Mouse (Mus musculus) forebrain, embryonic 16.5 days (tissue): ENCODE measurements at regions not wholly inside any gene's neighbourhood (a gene's known extent, or its start where the extent isn't known, plus 50 kb on each side); places are given as distances from the start of the nearest gene placed in this dataset.

Experiments used
- ATAC-seq: fragments of 200-750 bp; cut with Nextera tagmentation; 2 replicates; pipeline ENCODE4 v1.8.0; 2017; ENCODE audit warnings: mild to moderate bottlenecking, moderate library complexity
- H3K27ac ChIP-seq: fragments of 300-500 bp; sonication (generic); 2 replicates; pipeline ENCODE4 v1.5.1; 2014; ENCODE audit warnings: low read length, control low read depth
- H3K27me3 ChIP-seq: fragments of 300-500 bp; sonication (generic); replicated peaks from 2 replicates; pipeline ENCODE4 v1.6.1; 2014; ENCODE audit warnings: low read length; ENCODE audit not compliant: control insufficient read depth, insufficient read depth
- H3K36me3 ChIP-seq: fragments of 300-500 bp; sonication (generic); 2 replicates; pipeline ENCODE4 v1.6.1; 2014; ENCODE audit not compliant: control insufficient read depth, insufficient read depth
- H3K4me1 ChIP-seq: fragments of 300-500 bp; sonication (generic); replicated peaks from 2 replicates; pipeline ENCODE4 v1.6.1; 2014; ENCODE audit warnings: low read length; ENCODE audit not compliant: control insufficient read depth, insufficient read depth
- H3K4me2 ChIP-seq: fragments of 300-500 bp; sonication (generic); 2 replicates; pipeline ENCODE4 v1.6.1; 2014; ENCODE audit warnings: mild to moderate bottlenecking, low read length, control low read depth
- H3K4me3 ChIP-seq: fragments of 300-500 bp; sonication (generic); replicated peaks from 2 replicates; pipeline ENCODE4 v1.5.1; 2014; ENCODE audit warnings: mild to moderate bottlenecking, low read length, control low read depth
- H3K9ac ChIP-seq: fragments of 300-500 bp; sonication (generic); replicated peaks from 2 replicates; pipeline ENCODE4 v1.6.1; 2014; ENCODE audit warnings: low read depth, low read length, control low read depth
- H3K9me3 ChIP-seq: fragments of 300-500 bp; sonication (generic); 2 replicates; pipeline ENCODE4 v1.6.1; 2016; ENCODE audit warnings: low read length; ENCODE audit not compliant: control insufficient read depth
- WGBS: fragments of 180-500 bp; shearing (Covaris S2); extraction: QIAGEN DNeasy Blood & Tissue Kit; methylation state at CpG from one replicate; pipeline ENCODE4 v1.1.7; 2014; 5-methylcytosine and 5-hydroxymethylcytosine counted together

DNA sequence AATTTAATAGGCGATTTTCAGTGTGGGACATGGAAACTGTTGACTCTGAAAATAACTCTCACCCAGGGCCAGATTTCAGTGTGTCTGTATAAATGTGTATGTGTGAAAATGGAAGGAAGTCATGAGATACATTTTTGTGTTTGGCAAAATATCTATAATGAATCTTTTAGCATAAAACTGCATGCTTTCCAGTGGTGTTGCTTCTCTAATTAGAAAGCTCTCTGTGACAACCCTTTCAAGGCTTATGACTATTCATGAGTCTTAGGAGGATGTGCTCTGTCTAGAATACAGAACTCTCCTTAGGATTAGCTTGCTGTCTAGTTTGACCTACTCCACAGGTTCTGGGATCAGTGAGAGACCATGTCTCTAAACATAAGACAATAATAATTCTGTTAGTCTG is 474.2 kb downstream of the 1810013L24Rik start:
- WGBS: 86% methylated on average over 1 of the region's 1 CpGs
- no peaks in the 10 kb centered on the region for H3K9me3 ChIP-seq
- no peaks in the 10 kb centered on the region for H3K27me3 ChIP-seq
- H3K9ac ChIP-seq: no peak overlapping the region
- H3K4me1 ChIP-seq: no peaks in the 10 kb centered on the region
- H3K36me3 ChIP-seq: no peaks in the 10 kb centered on the region
- H3K27ac ChIP-seq: no peak overlapping the region
- H3K4me3 ChIP-seq: no peak overlapping the region
- ATAC-seq: no peak
- no peak overlapping the region for H3K4me2 ChIP-seq

DNA sequence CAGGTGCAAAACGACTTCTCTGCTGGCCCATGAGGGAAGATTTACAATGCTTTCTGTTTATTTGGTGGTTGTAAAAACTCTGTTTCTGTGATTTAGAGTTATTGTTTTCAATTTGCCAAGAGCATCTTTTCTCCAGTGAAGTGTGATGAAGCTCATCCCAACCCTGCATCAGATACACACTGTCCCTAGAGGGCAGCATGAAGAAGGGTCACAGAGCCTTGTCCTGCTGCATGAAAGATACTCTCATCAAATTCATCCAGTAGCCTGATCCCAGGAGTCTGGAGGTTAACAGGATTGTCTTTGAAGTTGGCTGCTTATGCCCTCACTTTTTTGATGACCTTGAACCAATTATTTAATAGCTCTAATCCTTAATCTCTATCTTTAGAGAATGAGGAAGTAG is 480.8 kb downstream of the 1810013L24Rik start:
- Histone ChIP-seq H3K4me2 (no peak overlapping the region), H3K4me3 (no peak overlapping the region), H3K27me3 (no peaks in the 10 kb centered on the region), H3K9ac (no peak overlapping the region), H3K9me3 (no peaks in the 10 kb centered on the region), H3K27ac (no peak overlapping the region), H3K36me3 (no peaks in the 10 kb centered on the region), H3K4me1 (no peaks in the 10 kb centered on the region)
- WGBS: 28% methylated on average over 1 of the region's 1 CpGs
- ATAC-seq: no peak

DNA sequence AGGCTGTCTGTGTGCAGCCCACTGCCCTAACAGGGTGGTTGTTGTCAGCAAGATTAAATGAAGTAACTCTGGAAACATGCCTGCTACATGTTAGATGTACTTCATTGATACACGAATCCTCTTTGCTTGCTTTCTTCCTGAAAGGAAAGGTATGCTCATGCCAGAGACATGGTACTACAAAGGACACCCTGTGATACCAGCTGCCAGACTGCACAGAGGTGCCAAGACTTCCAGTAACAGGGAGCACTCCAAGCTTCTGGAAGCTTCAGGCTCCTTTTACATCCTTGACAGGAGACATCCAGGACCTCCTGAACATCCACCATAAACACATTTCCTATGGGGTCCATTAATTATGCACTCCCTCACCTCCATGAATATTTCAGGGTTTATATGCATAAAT is 505.7 kb downstream of the 1810013L24Rik start:
- no peaks in the 10 kb centered on the region for H3K27me3 ChIP-seq
- peaks cover 5% of the 10 kb centered on the region; the same call in 1 of the 2 replicates for H3K4me1 ChIP-seq
- no peaks in the 10 kb centered on the region for H3K9me3 ChIP-seq
- H3K36me3 ChIP-seq: no peaks in the 10 kb centered on the region
- WGBS: 48% methylated on average over 1 of the region's 1 CpGs
- no peak overlapping the region for H3K27ac ChIP-seq
- H3K9ac ChIP-seq: no peak overlapping the region
- ATAC-seq: 0 out of 2 replicates have a peak, but pooled peaks have one; percentile 62
- no peak overlapping the region for H3K4me2 ChIP-seq
- H3K4me3 ChIP-seq: no peak overlapping the region

DNA sequence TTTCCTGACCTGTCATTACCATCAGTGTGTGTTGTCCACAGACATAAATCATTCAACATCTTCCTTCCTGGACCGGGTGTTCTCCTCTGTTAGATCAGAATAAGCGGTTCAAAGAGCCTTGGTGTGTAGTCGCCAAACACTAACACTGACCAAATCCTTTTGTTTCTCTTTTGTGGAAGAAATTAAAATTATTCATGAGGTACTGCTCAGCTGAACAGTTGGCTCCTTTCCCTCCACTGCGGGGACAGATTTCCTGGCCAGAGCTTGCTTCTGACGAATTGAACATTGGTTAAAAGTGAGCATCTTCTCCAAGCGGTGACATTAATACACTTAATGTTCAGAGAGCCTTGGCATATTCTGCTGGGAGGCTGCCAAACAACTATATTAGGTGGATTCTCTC is 506.2 kb downstream of the 1810013L24Rik start:
- H3K9me3 ChIP-seq: no peaks in the 10 kb centered on the region
- 26% methylated on average over 6 of the region's 6 CpGs for WGBS
- ATAC-seq: no peak; the same call in 1 of the 2 replicates

DNA sequence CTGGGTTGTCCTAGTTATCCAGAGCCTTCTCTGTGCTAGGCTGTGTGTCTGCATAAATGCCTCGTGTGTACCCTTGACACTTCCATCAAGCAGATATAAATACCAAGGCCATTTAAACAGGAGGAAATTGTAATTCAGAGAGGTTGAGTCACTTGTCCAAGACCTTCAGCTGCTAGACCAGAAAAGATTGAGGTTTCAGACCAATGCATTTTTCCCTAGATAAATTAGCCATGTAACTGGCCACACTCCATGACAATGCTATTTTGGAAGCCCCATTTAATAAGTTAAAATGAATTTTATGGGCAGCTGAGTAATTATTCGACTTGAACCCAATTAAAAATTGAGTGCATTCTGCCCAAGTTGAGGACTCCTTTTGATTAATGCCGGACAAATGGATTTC is 509.6 kb downstream of the 1810013L24Rik start:
- no peak for ATAC-seq
- H3K27ac ChIP-seq: no peak overlapping the region
- no peak overlapping the region for H3K9ac ChIP-seq
- no peaks in the 10 kb centered on the region for H3K36me3 ChIP-seq
- no peaks in the 10 kb centered on the region for H3K27me3 ChIP-seq
- WGBS: 56% methylated on average over 3 of the region's 3 CpGs
- H3K9me3 ChIP-seq: no peaks in the 10 kb centered on the region
- H3K4me1 ChIP-seq: peaks cover 5% of the 10 kb centered on the region; the same call in 1 of the 2 replicates
- H3K4me3 ChIP-seq: no peak overlapping the region
- H3K4me2 ChIP-seq: no peak overlapping the region

More for the DNA sequence above, 506.2 kb downstream of the 1810013L24Rik start:
- Histone ChIP-seq H3K36me3 (no peaks in the 10 kb centered on the region), H3K9ac (no peak overlapping the region), H3K27ac (no peak overlapping the region), H3K4me1 (peaks cover 5% of the 10 kb centered on the region; the same call in 1 of the 2 replicates), H3K4me3 (no peak overlapping the region), H3K4me2 (no peak overlapping the region), H3K27me3 (no peaks in the 10 kb centered on the region)

DNA sequence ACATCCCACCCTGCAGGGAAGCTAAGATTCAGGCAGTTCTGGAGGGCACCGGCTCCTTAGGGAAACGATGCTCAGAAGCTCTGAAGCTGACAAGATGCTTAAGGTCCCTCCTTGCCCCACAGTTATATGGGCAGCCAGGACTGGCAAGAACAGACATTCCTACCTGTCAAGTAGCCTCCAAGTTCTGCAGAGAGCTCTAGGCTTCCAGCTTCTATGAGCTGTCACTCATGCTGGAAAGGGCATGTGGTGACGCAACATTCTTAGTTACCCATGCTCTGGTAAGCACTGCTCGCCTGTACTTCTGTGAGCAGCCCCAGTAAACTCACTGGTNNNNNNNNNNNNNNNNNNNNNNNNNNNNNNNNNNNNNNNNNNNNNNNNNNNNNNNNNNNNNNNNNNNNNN is 511.3 kb downstream of the 1810013L24Rik start:
- Histone ChIP-seq H3K4me1 (peaks cover 1% of the 10 kb centered on the region; the same call in 1 of the 2 replicates), H3K9ac (no peak overlapping the region), H3K27ac (no peak overlapping the region), H3K27me3 (no peaks in the 10 kb centered on the region), H3K4me2 (no peak overlapping the region), H3K9me3 (no peaks in the 10 kb centered on the region), H3K36me3 (no peaks in the 10 kb centered on the region), H3K4me3 (no peak overlapping the region)
- no peak for ATAC-seq
- WGBS: 89% methylated on average over 4 of the region's 4 CpGs

DNA sequence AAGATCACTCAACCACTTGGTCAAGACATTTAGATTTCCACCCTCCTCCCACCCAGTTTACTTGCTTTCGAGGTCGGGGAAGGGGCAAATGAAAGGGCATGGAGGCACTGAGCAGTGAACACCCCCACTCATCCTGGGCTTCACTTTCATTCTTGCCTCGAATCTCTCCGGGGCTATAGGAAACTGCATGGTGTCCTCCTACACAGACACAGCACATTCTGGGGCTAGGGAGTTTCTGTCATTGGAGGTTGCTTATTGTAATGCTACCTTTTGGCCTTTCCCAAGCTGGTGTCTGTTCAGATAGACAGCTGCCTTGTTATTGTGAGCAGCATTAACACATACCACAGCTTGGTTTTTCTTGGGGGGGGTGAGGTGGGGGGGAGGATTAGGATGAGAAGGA is 523.9 kb downstream of the 1810013L24Rik start:
- 94% methylated on average over 4 of the region's 4 CpGs for WGBS
- Histone ChIP-seq H3K27ac (no peak overlapping the region), H3K9ac (no peak overlapping the region), H3K36me3 (no peaks in the 10 kb centered on the region), H3K4me3 (no peak overlapping the region), H3K27me3 (no peaks in the 10 kb centered on the region), H3K9me3 (no peaks in the 10 kb centered on the region), H3K4me1 (peaks cover 4% of the 10 kb centered on the region; the same call in 1 of the 2 replicates), H3K4me2 (no peak overlapping the region)
- no peak for ATAC-seq

DNA sequence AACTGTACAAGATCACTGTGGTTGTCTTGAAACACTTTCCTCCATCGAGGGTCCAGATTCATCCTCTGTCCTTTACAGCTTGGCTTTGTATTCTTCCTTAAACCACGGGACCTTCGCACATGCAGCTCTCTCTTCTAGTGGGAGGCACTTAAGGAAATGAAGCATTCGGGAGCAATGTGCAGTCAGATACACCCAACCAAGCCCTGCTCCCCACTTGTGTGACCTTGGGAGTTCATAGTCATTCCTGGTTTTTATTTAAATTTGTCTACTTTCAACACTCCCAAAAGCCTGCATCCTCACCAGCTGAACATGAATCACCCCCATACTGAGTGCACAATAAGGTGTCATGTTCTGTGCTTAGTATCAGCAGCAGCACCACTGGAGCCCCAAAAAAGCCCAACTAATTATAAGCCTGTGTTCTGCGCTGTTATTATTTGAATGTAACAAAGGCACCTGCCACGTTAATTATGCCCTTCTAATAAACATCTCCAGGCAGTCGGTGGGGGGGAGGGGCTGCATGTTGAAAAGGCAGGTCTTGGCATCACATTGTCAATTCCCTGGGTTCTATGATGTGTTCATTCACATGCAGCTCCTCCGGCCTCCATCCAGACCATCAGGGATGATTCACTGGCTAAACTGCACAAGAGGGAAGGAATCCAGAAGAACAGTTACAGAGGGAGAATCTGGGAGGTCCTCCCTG is 524.6 kb downstream of the 1810013L24Rik start:
- Histone ChIP-seq H3K9ac (no peak overlapping the region), H3K27ac (no peak overlapping the region), H3K4me2 (no peak overlapping the region), H3K4me1 (peaks cover 4% of the 10 kb centered on the region; the same call in 1 of the 2 replicates), H3K36me3 (no peaks in the 10 kb centered on the region), H3K27me3 (no peaks in the 10 kb centered on the region), H3K4me3 (no peak overlapping the region), H3K9me3 (no peaks in the 10 kb centered on the region)
- ATAC-seq: peak; percentile 77
- WGBS: 46% methylated on average over 8 of the region's 8 CpGs

DNA sequence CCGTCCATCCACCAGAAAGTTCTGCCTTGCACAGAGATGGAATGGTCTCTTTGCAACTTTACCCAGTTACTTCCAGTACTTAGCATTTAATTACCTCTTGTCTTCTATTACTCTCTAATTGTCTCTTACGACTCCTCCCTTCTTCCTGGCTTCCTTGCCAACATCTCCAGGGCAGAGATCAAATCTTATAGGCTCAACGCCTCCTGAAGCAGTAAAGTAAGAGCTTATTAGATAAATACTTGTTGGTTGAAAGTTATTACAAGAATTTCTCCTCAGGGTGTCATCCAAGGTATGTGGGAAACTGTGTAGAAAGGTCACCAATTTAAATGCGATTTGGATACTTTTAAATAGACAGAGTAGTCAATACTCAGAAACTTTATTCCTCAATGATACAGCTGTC is 528.8 kb downstream of the 1810013L24Rik start:
- Histone ChIP-seq H3K9ac (no peak overlapping the region), H3K4me3 (no peak overlapping the region), H3K27ac (no peak overlapping the region), H3K9me3 (no peaks in the 10 kb centered on the region), H3K27me3 (no peaks in the 10 kb centered on the region), H3K36me3 (no peaks in the 10 kb centered on the region), H3K4me1 (peaks cover 4% of the 10 kb centered on the region; the same call in 1 of the 2 replicates), H3K4me2 (no peak overlapping the region)
- ATAC-seq: no peak
- WGBS: 79% methylated on average over 4 of the region's 4 CpGs
